Mouse (Mus musculus) MEL (cell line): Measurements from ENCODE around the gene Gabbr2. TPM values are rescaled to one million over a fixed set of nuclear protein-coding genes. Genes with fewer than 3 reads are reported as not detected.

Experiments used
- DNase-seq: peaks from one replicate; pipeline ENCODE4 v3.0.0; 2011; ENCODE audit warnings: low read depth, low spot score
- H3K27ac ChIP-seq: 2 replicates; pipeline ENCODE4 v1.5.1; 2012; ENCODE audit warnings: low read depth, mild to moderate bottlenecking, control low read depth, low read length, moderate library complexity; ENCODE audit not compliant: control insufficient read depth
- H3K27me3 ChIP-seq, 2 experiments: fragments of 150-350 bp in 1 of 2; sonication (generic) in 1 of 2; 2 replicates each; pipeline ENCODE4 v1.6.1; 2012; ENCODE audit warnings: low read length in 2 of 2, mild to moderate bottlenecking in 2 of 2, improper control_type of control experiment in 1 of 2, moderate library complexity in 1 of 2; ENCODE audit not compliant: insufficient read depth in 2 of 2, control insufficient read depth in 1 of 2
- H3K36me3 ChIP-seq, 2 experiments: 2 replicates each; pipeline ENCODE4 v1.6.1; 2012 to 2014; ENCODE audit warnings: low read length in 2 of 2, improper control_type of control experiment in 1 of 2, inconsistent platforms in 1 of 2, mild to moderate bottlenecking in 1 of 2; ENCODE audit not compliant: insufficient read depth in 2 of 2, control insufficient read depth in 1 of 2
- H3K4me1 ChIP-seq, 2 experiments: fragments of 150-350 bp in 1 of 2; sonication (generic) in 1 of 2; 2 replicates each; pipeline ENCODE4 v1.6.1; 2012; ENCODE audit warnings: low read length in 2 of 2, improper control_type of control experiment in 1 of 2, mild to moderate bottlenecking in 1 of 2; ENCODE audit not compliant: insufficient read depth in 2 of 2, control insufficient read depth in 1 of 2
- H3K4me3 ChIP-seq, 2 experiments: fragments of 150-350 bp in 1 of 2; sonication (generic) in 1 of 2; 2 replicates each; pipeline ENCODE4 v1.5.1; 2012; ENCODE audit warnings: low read depth in 2 of 2, low read length in 2 of 2, mild to moderate bottlenecking in 2 of 2, moderate library complexity in 2 of 2, control low read depth in 1 of 2, improper control_type of control experiment in 1 of 2; ENCODE audit not compliant: control insufficient read depth in 1 of 2, insufficient read depth in 1 of 2
- H3K79me2 ChIP-seq: 2 replicates; pipeline ENCODE4 v1.6.1; 2012; ENCODE audit warnings: mild to moderate bottlenecking, low read length, moderate library complexity; ENCODE audit not compliant: control insufficient read depth, poor library complexity, insufficient read depth
- H3K9ac ChIP-seq: 2 replicates; pipeline ENCODE4 v1.6.1; 2012; ENCODE audit warnings: low read depth, mild to moderate bottlenecking, control low read depth, low read length, moderate library complexity; ENCODE audit not compliant: control insufficient read depth, poor library complexity, severe bottlenecking
- H3K9me3 ChIP-seq: fragments of 150-350 bp; sonication (generic); replicated peaks from 2 replicates; pipeline ENCODE4 v1.6.1; 2012; ENCODE audit warnings: mild to moderate bottlenecking, low read length, improper control_type of control experiment, moderate library complexity; ENCODE audit not compliant: insufficient read depth
- CHD1 ChIP-seq: IDR thresholded peaks from 2 replicates; pipeline ENCODE4 v1.6.1; 2012; ENCODE audit warnings: low read depth, mild to moderate bottlenecking, inconsistent platforms, low read length, improper control_type of control experiment
- CHD2 ChIP-seq: IDR thresholded peaks from 2 replicates; pipeline ENCODE4 v1.6.1; 2011; ENCODE audit warnings: low read length, improper control_type of control experiment
- CTCF ChIP-seq, 3 experiments: IDR thresholded peaks in 2 of 3; conservative IDR thresholded peaks in 1 of 3; 2 replicates each; pipeline ENCODE4 v1.5.1; 2011 to 2012; ENCODE audit warnings: low read length in 3 of 3, low read depth in 2 of 3, mild to moderate bottlenecking in 2 of 3, improper control_type of control experiment in 1 of 3, inconsistent platforms in 1 of 3, mixed read lengths in 1 of 3, moderate library complexity in 1 of 3; ENCODE audit not compliant: control insufficient read depth in 1 of 3, insufficient read depth in 1 of 3, poor library complexity in 1 of 3, severe bottlenecking in 1 of 3
- E2F4 ChIP-seq: IDR thresholded peaks from 2 replicates; pipeline ENCODE4 v1.6.1; 2011; ENCODE audit warnings: low read depth, low read length, improper control_type of control experiment, borderline replicate concordance
- EP300 ChIP-seq, 2 experiments: IDR thresholded peaks; 2 replicates each; pipeline ENCODE4 v1.6.1; 2011; ENCODE audit warnings: improper control_type of control experiment in 2 of 2, low read length in 2 of 2, low read depth in 1 of 2, mild to moderate bottlenecking in 1 of 2
- KAT2A ChIP-seq: conservative IDR thresholded peaks from 2 replicates; pipeline ENCODE4 v1.6.1; 2012; ENCODE audit warnings: low read depth, low read length, improper control_type of control experiment, inconsistent platforms
- MAFK ChIP-seq: IDR thresholded peaks from 2 replicates; pipeline ENCODE4 v1.6.1; 2011; ENCODE audit warnings: low read depth, mild to moderate bottlenecking, low read length, improper control_type of control experiment, borderline replicate concordance
- MEF2A ChIP-seq: IDR thresholded peaks from 2 replicates; pipeline ENCODE4 v1.6.1; 2014; ENCODE audit warnings: low read depth, mild to moderate bottlenecking, inconsistent platforms, low read length, improper control_type of control experiment; ENCODE audit not compliant: poor library complexity, insufficient replicate concordance, severe bottlenecking; ENCODE audit errors: extremely low read depth
- MYC ChIP-seq: IDR thresholded peaks from 2 replicates; pipeline ENCODE4 v1.6.1; 2011; ENCODE audit warnings: low read depth, mild to moderate bottlenecking, low read length, improper control_type of control experiment, moderate library complexity
- NRF1 ChIP-seq: IDR thresholded peaks from 2 replicates; pipeline ENCODE4 v1.6.1; 2014; ENCODE audit warnings: low read depth, mild to moderate bottlenecking, inconsistent platforms, low read length, improper control_type of control experiment, moderate library complexity; ENCODE audit not compliant: poor library complexity, insufficient read depth, severe bottlenecking
- RAD21 ChIP-seq: IDR thresholded peaks from 2 replicates; pipeline ENCODE4 v1.6.1; 2011; ENCODE audit warnings: mild to moderate bottlenecking, low read depth, low read length, improper control_type of control experiment
- SMC3 ChIP-seq: IDR thresholded peaks from 2 replicates; pipeline ENCODE4 v1.6.1; 2011; ENCODE audit warnings: low read depth, low read length, improper control_type of control experiment
- TAL1 ChIP-seq: IDR thresholded peaks from 2 replicates; pipeline ENCODE4 v1.6.1; 2012; ENCODE audit warnings: mild to moderate bottlenecking, inconsistent platforms, low read length, moderate library complexity, mixed read lengths
- TBP ChIP-seq: IDR thresholded peaks from 2 replicates; pipeline ENCODE4 v1.8.0; 2011; ENCODE audit warnings: low read depth, low read length, improper control_type of control experiment
- USF1 ChIP-seq: IDR thresholded peaks from 2 replicates; pipeline ENCODE4 v1.6.1; 2014; ENCODE audit warnings: low read depth, mild to moderate bottlenecking, inconsistent platforms, low read length, improper control_type of control experiment, moderate library complexity
- USF2 ChIP-seq, 2 experiments: IDR thresholded peaks; 2 replicates each; pipeline ENCODE4 v1.6.1; 2011 to 2012; ENCODE audit warnings: improper control_type of control experiment in 2 of 2, low read length in 2 of 2, borderline replicate concordance in 1 of 2, inconsistent platforms in 1 of 2, low read depth in 1 of 2, mild to moderate bottlenecking in 1 of 2; ENCODE audit not compliant: insufficient read depth in 1 of 2
- ZC3H11A ChIP-seq: IDR thresholded peaks from 2 replicates; pipeline ENCODE4 v1.6.1; 2012; ENCODE audit warnings: low read depth, mild to moderate bottlenecking, inconsistent platforms, low read length, improper control_type of control experiment
- ZMIZ1 ChIP-seq: IDR thresholded peaks from 2 replicates; pipeline ENCODE4 v1.6.1; 2012; ENCODE audit warnings: low read depth, mild to moderate bottlenecking, inconsistent platforms, low read length, improper control_type of control experiment, moderate library complexity
- polyA plus RNA-seq, 2 experiments: library from polyadenylated mRNA; stranded (reverse) in 1 of 2; unstranded in 1 of 2; fragments of >175 nt in 1 of 2; fragments of >200 nt in 1 of 2; gene quantifications; 2 replicates each; pipeline versions ENCODE4 v1.2.1 to v1.2.4; 2012; ENCODE audit warnings: low replicate concordance in 2 of 2, low read depth in 1 of 2; ENCODE audit not compliant: insufficient read length in 2 of 2, insufficient read depth in 1 of 2, missing spikeins in 1 of 2
- total RNA-seq: library from RNA; depleted of rRNA; stranded (reverse); fragments of 300-350 nt; gene quantifications from 2 replicates; pipeline ENCODE4 v1.2.3, GENCODE M21; 2012

The Gabbr2 gene
- total and polyA plus RNA-seq, 3 experiments: not detected

DNA sequence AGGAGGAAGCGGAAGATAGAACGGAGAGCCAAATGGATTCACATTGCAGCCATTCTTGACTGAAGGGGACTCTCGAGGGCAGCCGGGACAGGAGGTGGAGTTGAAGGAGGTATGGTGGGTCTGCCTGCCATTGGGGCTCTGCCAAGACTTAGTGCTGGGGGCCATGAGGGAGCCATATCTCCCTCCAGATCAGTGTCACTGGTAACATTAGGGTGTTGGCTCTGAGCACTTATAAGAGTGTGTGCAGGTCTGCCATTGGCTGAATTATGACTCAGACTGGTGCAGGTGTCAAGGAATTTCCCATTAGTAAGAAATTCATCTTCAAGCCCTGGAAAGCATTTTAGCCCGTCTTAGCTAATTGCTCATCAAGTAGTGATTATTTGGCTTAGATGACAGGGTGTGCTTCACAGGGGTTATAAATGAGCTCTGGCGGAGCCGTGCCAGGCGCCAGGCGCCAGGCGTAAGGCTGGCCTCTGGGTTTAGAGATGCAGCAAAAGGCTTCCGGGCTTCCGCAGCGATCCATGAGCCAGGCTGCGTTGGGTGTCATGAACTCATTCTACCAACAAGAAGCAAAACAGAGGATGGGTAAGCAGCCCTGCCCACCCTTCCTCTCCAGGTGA lies 207.1 kb downstream of the Gabbr2 start:
- H3K9ac ChIP-seq: no peak overlapping the region
- H3K27ac ChIP-seq: no peak overlapping the region
- DNase-seq: no peak

DNA sequence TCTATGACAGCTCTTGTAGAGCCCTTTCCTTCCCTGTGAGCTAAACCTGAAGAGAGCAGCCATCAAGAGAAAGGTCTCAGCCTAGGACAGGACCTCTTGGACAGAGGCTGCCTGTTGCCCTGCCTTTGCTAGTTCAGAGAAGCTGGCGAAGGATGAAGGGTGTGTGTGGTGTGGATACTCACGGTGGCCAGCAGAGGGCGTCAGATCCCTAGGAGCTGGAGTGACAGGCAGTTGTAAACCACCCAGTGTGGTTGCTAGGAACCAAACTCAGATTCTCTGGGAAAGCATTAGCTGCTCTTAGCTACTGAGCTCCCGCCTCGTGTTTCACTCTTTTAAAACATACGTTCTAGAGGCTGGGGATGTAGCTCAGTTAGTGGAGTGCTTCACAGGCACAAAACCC lies 210.6 kb downstream of the Gabbr2 start:
- no peak overlapping the region for H3K4me3 ChIP-seq
- H3K9me3 ChIP-seq: no peaks in the 10 kb centered on the region
- H3K9ac ChIP-seq: no peak overlapping the region
- DNase-seq: peak; percentile 55
- H3K27ac ChIP-seq: no peak overlapping the region
- H3K36me3 ChIP-seq: no peaks in the 10 kb centered on the region
- TF ChIP-seq USF2 (IDR thresholded peaks at IDR 0.05; ENCODE audit: borderline replicate concordance in 1 of 2, insufficient read depth in 1 of 2, low read depth in 1 of 2, low read length in 2 of 2): no peak
- TF ChIP-seq CTCF (IDR thresholded peaks at IDR 0.05 in 2 of 3, conservative IDR thresholded peaks at IDR 0.05 in 1 of 3; ENCODE audit: control insufficient read depth in 1 of 3, insufficient read depth in 1 of 3, low read depth in 2 of 3, low read length in 3 of 3, poor library complexity in 1 of 3, severe bottlenecking in 1 of 3): peak; percentile 79 to 90 (median 86)
- TF ChIP-seq CHD2: no peak
- TF ChIP-seq KAT2A: no peak
- TF ChIP-seq EP300 (IDR thresholded peaks at IDR 0.05; ENCODE audit: low read depth in 1 of 2, low read length in 2 of 2): no peak
- no peak for TF ChIP-seq MAFK
- TF ChIP-seq E2F4: no peak
- TF ChIP-seq ZC3H11A: peak; percentile 90
- TF ChIP-seq TBP: no peak
- TF ChIP-seq SMC3: peak; percentile 94
- TF ChIP-seq RAD21: peak; percentile 86
- no peak for TF ChIP-seq USF1
- no peak for TF ChIP-seq TAL1
- no peaks in the 10 kb centered on the region for H3K79me2 ChIP-seq
- H3K27me3 ChIP-seq: peaks cover 0 to 1% of the 10 kb centered on the region in 2 experiments; a peak in 1 of 4 replicates
- H3K4me1 ChIP-seq: no peaks in the 10 kb centered on the region

More for the DNA sequence above, 207.1 kb downstream of the Gabbr2 start:
- Histone ChIP-seq H3K79me2 (no peaks in the 10 kb centered on the region), H3K4me3 (no peak overlapping the region), H3K36me3 (no peaks in the 10 kb centered on the region), H3K27me3 (peaks cover 0 to 1% of the 10 kb centered on the region in 2 experiments; a peak in 1 of 4 replicates), H3K4me1 (no peaks in the 10 kb centered on the region), H3K9me3 (no peaks in the 10 kb centered on the region)
- TF ChIP-seq ZMIZ1: no peak
- TF ChIP-seq KAT2A: no peak
- no peak for TF ChIP-seq MYC
- no peak for TF ChIP-seq NRF1
- TF ChIP-seq CHD2: no peak
- TF ChIP-seq MEF2A: no peak
- TF ChIP-seq CHD1: no peak
- no peak for TF ChIP-seq TAL1
- TF ChIP-seq USF2 (IDR thresholded peaks at IDR 0.05; ENCODE audit: borderline replicate concordance in 1 of 2, insufficient read depth in 1 of 2, low read depth in 1 of 2, low read length in 2 of 2): no peak
